Mouse (Mus musculus) E14TG2a.4 (cell line): ENCODE measurements around the gene Gng2.

ENCODE experiments used
- H3K27me3 ChIP-seq: 2 replicates; pipeline ENCODE4 v1.6.1; 2014; ENCODE audit warnings: low read length, control low read depth; ENCODE audit not compliant: insufficient read depth
- H3K36me3 ChIP-seq: 2 replicates; pipeline ENCODE4 v1.6.1; 2014; ENCODE audit warnings: low read length, control low read depth; ENCODE audit not compliant: insufficient read depth
- H3K4me1 ChIP-seq: replicated peaks from 2 replicates; pipeline ENCODE4 v1.6.1; 2014; ENCODE audit warnings: low read depth, low read length, control low read depth
- H3K4me3 ChIP-seq: replicated peaks from 2 replicates; pipeline ENCODE4 v1.5.1; 2014; ENCODE audit warnings: mild to moderate bottlenecking, low read length
- H3K9me3 ChIP-seq: 2 replicates; pipeline ENCODE4 v1.6.1; 2014; ENCODE audit warnings: low read length, control low read depth
- CTCF ChIP-seq: conservative IDR thresholded peaks from 2 replicates; pipeline ENCODE4 v1.5.1; 2014; ENCODE audit warnings: low read length
- NANOG ChIP-seq: IDR thresholded peaks from 2 replicates; pipeline ENCODE4 v1.6.1; 2014; ENCODE audit warnings: borderline replicate concordance, low read length, mixed read lengths
- POU5F1 ChIP-seq: IDR thresholded peaks from 2 replicates; pipeline ENCODE4 v1.6.1; 2014; ENCODE audit warnings: low read length, borderline replicate concordance

Gene Gng2

DNA sequence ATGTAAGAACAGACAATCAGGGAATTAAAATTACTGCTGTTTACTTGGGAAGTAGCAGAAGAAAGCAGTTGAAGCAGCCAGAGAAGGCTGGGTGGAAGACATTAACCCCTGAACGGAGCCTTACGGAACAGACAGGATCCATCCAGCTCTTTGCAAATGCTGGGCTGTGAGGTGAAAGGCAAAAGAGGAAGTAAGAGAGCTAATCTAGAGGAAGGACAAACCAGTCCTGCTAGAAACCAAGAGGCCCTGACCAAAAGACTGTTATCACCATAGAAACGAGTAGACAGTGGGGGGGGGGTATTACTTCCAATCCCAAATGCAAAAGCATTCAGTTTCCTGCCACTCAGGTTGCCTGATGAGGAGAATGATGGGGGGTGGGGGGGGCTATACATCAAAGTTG lies 6.6 kb downstream of the Gng2 start:
- Histone ChIP-seq H3K4me1 (peaks cover 49% of the 10 kb centered on the region), H3K4me3 (no peak overlapping the region), H3K27me3 (no peaks in the 10 kb centered on the region), H3K36me3 (peaks cover 6% of the 10 kb centered on the region; the same call in 1 of the 2 replicates), H3K9me3 (no peaks in the 10 kb centered on the region)
- TF ChIP-seq NANOG (no peak), POU5F1 (no peak), CTCF (no peak)

DNA sequence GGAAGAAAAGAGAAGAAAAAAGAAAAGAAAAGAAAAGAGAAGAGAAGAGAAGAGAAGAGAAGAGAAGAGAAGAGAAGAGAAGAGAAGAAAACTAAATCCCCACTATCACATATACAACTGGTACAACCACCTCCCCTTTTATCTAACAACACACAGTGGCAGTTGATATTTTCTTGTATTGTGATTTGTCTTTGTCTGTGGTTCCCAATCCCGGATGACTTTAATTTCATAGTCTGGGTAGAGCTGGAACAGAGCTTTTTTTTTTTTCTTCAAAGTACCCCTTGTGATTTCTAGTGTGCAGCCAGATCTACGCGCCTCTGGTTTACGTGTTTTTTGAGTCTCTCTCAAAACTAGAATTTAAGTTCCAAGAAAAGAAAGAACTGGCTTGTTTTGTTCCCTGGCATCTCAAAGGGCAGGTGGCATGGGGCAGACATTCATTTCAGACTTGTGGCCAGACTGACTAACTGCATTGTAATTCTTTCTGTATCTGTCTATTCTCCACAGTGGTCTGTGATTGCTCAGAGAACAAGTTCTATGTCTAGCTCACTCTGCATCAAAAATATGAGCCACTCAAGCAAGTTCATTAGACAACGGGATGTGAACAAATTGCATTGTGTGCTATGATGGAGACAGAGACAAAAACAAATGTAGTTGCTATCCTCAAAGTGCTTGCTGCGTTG lies 7.2 kb downstream of the Gng2 start:
- Histone ChIP-seq H3K27me3 (no peaks in the 10 kb centered on the region), H3K36me3 (peaks cover 6% of the 10 kb centered on the region; the same call in 1 of the 2 replicates), H3K4me1 (peaks cover 43% of the 10 kb centered on the region), H3K9me3 (no peaks in the 10 kb centered on the region), H3K4me3 (no peak overlapping the region)
- TF ChIP-seq CTCF: no peak
- TF ChIP-seq POU5F1: no peak
- TF ChIP-seq NANOG: no peak

DNA sequence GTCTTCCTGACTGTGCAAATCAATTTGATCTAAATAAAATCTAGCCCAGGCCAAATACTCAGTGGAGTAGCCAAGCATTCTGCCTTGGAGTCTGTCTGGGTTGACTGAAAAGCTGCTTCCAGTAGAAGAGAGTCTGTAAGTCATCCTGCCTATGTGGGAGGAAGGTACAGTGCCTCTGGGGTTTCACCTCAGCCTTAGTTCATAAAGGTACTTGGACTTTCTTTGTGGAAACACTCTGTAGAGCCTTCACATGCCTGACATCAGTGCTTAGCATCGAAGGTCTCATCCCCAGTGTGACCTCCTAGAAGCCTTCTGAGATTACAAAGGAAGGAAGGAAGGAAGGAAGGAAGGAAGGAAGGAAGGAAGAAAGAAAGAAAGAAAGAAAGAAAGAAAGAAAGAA lies 7.9 kb downstream of the Gng2 start:
- H3K36me3 ChIP-seq: peaks cover 6% of the 10 kb centered on the region; the same call in 1 of the 2 replicates
- no peak overlapping the region for H3K4me3 ChIP-seq
- no peak for TF ChIP-seq NANOG
- no peak for TF ChIP-seq CTCF
- no peak for TF ChIP-seq POU5F1
- H3K27me3 ChIP-seq: no peaks in the 10 kb centered on the region
- H3K4me1 ChIP-seq: peaks cover 36% of the 10 kb centered on the region
- H3K9me3 ChIP-seq: no peaks in the 10 kb centered on the region

DNA sequence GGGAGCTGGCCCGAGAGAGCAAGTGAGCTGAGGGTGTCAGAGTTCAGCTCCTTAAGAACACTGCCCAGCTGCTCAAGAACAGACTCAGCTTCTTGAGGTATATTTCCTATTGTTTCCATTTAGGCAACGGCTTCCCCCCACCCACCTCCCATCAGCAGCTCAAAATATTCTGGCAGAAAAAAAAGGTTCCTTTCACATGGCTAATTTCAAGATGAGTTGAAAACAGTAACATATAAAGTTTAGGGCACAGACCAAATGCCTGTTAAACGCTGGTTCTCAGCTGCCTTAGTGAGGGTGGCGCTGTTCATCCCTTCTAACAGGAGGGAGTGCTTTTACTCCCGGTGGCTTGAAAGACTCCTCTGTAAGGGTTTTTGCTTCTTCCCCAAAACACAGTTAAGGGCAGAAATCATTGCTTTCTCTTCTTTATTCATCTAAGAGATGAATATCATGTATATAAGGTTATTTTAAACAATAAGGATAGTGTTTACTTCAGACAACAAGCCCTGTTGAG lies 8.4 kb downstream of the Gng2 start:
- H3K4me3 ChIP-seq: no peak overlapping the region
- peaks cover 31% of the 10 kb centered on the region for H3K4me1 ChIP-seq
- no peak for TF ChIP-seq POU5F1
- no peak for TF ChIP-seq NANOG
- no peak for TF ChIP-seq CTCF

DNA sequence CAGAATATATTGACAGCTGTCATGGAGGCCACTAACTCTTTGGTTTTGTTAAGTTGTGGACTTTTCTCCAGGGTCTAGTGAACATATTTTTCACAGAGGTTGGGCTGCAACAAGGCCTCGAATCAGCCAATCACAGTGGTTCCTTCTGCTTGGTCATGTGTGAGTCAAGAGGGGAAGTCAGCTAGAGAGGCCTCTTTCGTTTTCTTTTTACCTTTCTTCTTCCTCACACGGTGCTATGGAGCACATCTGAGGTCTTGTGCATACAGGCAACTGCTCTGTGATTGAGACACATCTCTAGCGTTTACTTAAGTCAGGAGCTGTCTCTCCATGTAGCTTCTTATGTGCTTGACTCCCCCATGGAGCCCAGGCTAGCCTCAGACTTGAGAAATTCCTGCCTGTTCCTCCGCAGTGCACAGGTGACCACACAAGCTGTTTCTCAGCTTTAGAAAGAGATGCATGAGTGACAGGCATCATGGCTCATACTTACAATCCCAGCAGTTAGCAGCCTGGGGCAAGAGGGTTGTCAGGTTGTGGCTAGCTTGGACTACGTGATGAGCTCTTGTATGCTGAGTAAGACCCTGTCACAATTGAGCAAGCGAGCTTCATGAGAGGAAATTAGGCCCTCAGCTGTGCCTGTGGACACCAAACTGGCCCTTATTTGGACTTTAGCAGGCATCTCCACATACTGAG lies 9.0 kb downstream of the Gng2 start:
- H3K4me3 ChIP-seq: no peak overlapping the region
- peaks cover 9% of the 10 kb centered on the region; the same call in 1 of the 2 replicates for H3K36me3 ChIP-seq
- no peaks in the 10 kb centered on the region for H3K27me3 ChIP-seq
- H3K9me3 ChIP-seq: no peaks in the 10 kb centered on the region
- TF ChIP-seq CTCF (no peak), NANOG (no peak), POU5F1 (no peak)
- H3K4me1 ChIP-seq: peaks cover 27% of the 10 kb centered on the region

More for the DNA sequence above, 8.4 kb downstream of the Gng2 start:
- Histone ChIP-seq H3K36me3 (peaks cover 8% of the 10 kb centered on the region; the same call in 1 of the 2 replicates), H3K9me3 (no peaks in the 10 kb centered on the region), H3K27me3 (no peaks in the 10 kb centered on the region)

DNA sequence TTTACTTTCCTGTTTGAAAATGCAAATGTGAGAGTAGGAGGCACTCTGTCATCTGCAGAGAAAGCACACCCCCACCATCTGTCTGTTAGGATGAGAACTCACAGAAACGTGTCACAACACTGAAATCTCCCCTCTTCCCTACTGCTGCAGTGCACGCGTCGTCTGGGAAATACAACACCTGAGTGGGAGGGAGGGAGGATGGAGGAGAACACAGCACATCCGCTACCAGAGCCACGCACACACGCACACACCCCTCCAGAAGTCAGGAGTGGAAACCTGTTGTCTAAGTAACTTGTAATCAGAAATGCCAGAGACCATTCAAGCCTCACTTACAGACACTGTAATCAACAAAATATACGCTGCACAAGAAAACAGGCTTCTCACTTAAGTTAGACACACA lies 9.9 kb downstream of the Gng2 start:
- peaks cover 9% of the 10 kb centered on the region; the same call in 1 of the 2 replicates for H3K36me3 ChIP-seq
- H3K4me1 ChIP-seq: peaks cover 33% of the 10 kb centered on the region
- H3K27me3 ChIP-seq: no peaks in the 10 kb centered on the region
- TF ChIP-seq CTCF (no peak), POU5F1 (no peak), NANOG (no peak)
- no peak overlapping the region for H3K4me3 ChIP-seq
- H3K9me3 ChIP-seq: no peaks in the 10 kb centered on the region

DNA sequence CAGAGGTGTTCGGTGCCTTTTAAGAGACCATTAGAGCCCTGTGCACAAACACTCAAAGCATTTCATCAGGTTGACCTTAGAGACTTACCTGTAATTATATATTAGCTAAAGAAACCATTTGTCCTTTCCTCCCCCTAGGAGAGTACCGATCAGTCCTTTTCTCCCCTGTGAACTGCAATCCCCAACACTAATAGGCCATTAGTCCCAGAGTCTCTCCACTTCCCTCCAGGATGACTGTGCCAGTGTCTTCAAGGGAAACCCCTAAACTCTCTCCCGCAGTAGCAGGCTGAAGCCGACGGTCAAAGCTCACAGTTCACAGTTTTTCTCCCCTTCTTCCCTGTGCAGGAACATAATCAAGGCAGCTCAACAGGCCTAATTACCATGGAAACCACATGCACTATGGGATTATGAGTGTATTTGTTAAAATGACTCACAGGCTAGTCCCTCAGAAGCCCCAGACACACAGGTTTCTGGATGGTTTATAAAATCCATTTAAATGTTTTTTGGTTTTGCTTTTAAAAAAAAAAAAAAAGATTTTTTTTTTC lies 13.4 kb downstream of the Gng2 start:
- Histone ChIP-seq H3K4me1 (peaks cover 35% of the 10 kb centered on the region), H3K36me3 (peaks cover 20% of the 10 kb centered on the region), H3K9me3 (no peaks in the 10 kb centered on the region), H3K4me3 (no peak overlapping the region), H3K27me3 (no peaks in the 10 kb centered on the region)
- no peak for TF ChIP-seq NANOG
- no peak for TF ChIP-seq CTCF
- no peak for TF ChIP-seq POU5F1

DNA sequence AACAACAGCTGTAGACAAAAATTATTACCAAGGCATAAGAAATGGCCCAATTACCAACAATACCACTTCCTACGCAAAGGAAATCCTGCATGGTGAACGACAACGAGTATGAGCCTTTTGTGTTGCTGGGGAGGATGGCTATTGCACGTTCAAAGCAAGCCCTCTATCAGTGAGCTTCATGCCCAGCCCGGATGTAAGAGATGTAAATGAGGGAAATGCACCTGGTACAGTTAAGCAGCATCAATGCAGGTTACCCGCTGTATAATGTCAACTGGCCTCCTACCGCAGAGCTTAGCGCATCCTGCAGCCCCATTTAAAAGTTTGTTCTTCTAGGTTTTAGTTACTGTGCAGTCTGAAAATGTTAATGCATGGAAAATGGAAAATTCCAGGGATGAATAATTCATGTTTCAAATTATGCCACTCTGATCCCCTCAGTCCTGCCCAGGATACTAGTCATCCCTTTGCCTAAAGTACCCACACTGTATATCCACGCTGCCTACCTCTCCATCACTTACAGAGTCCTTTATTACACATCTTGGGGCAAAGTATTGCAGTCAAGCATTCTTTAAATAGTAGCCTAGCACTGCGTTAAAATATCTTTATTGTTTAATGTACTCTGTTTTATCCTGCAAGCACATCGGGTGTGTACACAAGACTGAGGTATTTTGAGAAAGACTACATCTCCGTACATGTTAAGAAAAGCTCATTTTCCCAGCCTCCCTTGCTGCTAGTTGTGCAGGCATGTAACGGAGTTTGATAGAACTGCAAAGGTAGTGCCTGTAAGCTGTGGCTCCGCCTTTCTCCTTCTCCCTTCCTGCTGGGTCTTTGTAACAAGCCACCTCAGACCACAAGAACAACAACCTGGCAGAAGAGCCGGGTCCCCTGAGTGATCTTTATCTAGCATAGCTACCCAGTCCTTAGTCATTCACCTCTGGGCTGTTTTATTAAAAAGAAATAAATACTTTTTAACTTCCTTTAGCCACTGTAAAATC lies 15.2 kb downstream of the Gng2 start:
- H3K4me3 ChIP-seq: no peak overlapping the region
- peaks cover 23% of the 10 kb centered on the region for H3K4me1 ChIP-seq
- H3K27me3 ChIP-seq: no peaks in the 10 kb centered on the region
- peaks cover 21% of the 10 kb centered on the region for H3K36me3 ChIP-seq
- no peaks in the 10 kb centered on the region for H3K9me3 ChIP-seq
- TF ChIP-seq NANOG (no peak), POU5F1 (no peak), CTCF (no peak)
